Mouse (Mus musculus) limb, embryonic 15.5 days (tissue): ENCODE measurements around the gene Myof. TPM values are rescaled to one million over a fixed set of nuclear protein-coding genes. Genes with fewer than 3 reads are reported as not detected.

ENCODE experiments used
- polyA plus RNA-seq: library from polyadenylated mRNA; unstranded; fragments of >200 nt; fragmentation: Nextera tagmentation; extraction: Ambion mirVana; gene quantifications from 2 replicates; pipeline ENCODE4 v1.2.1, GENCODE M21; 2015

The Myof gene
- polyA plus RNA-seq, 1 experiment from 2014 or later, result 11.9 TPM

Other genes with a start within 250 kb of the Myof start
- 18.4 and 19.9 TPM in 2 replicates for gene Cep55, start 11.4 kb upstream of the Myof start, polyA plus RNA-seq
- gene Ffar4, start 53.5 kb upstream of the Myof start, polyA plus RNA-seq, result 0.41 and 0.57 TPM in 2 replicates
- 22.4 and 25.6 TPM in 2 replicates for gene Rbp4, start 81.7 kb upstream of the Myof start, polyA plus RNA-seq
- not detected in 2 replicates for gene Pde6c, start 89.2 kb upstream of the Myof start, polyA plus RNA-seq
- 31.9 and 34.2 TPM in 2 replicates for gene Fra10ac1, start 180.6 kb upstream of the Myof start, polyA plus RNA-seq
- 1.6 and 3.1 TPM in 2 replicates for gene Lgi1, start 221.0 kb upstream of the Myof start, polyA plus RNA-seq